Mouse (Mus musculus): Measurements from ENCODE around the gene Npw.

GRCm38 (mm10) chr17:24608370-24608769 is 49.9 kb downstream of the Npw start:
- TF ChIP-seq CTCF (IDR thresholded peaks at IDR 0.05; ENCODE audit: extremely low read depth, insufficient read depth, insufficient read length, insufficient replicate concordance) (no peak), POLR2A (IDR thresholded peaks at IDR 0.05; ENCODE audit: low read depth, low read length) (no peak)

Measured in spleen, adult 2 months (tissue).